Mouse (Mus musculus): ENCODE measurements around the gene Dus4l. TPM values are rescaled to one million over a fixed set of nuclear protein-coding genes. Genes with fewer than 3 reads are reported as not detected.

Dus4l gene
- total RNA-seq (2014; rRNA removed) (3.9 and 8.6 TPM in 2 replicates), polyA plus RNA-seq (2015; fragmentation: Nextera tagmentation; extraction: Ambion mirVana) (5.9 and 8.3 TPM in 2 replicates)

DNA sequence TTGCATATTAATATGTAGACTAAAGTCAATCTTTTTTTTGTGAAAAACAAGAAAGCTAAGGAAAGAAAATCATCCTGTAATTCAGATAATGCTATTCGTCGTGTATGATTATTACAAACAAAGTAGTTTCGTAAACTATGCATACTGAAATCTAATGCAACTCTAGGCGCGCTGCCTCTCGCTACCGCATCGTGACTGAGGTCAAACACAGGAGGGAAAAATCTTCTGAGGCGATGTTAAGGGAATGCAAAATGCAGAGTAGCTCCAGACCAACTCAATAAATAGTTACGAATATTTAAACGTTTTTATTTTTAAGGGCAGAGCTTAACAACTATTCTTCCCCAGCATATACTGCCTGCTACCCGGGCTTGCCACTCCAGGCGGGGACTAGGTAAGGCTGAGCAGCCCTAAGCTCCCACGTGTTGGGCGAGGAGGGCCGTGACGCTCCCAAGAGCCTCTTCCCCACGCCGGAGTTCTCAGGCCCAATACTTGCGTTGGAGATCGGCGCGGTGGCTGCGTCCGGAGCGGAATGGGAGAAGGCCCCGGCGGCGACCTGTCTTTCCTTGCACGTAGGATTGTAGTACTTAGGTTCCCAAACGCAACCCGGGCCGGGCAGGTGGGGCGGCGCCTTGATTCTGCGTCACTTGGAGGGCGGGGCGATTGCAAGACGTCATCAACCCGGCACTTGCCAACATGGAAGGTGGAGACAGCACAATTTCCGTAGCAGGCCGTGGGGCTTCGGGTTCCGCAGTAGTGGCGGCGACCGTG, at the start of gene Dus4l, which contains the start of gene Cog5:
Dus4l (minus strand) TSS at position 630 of the 768 bp plus-strand sequence.
Cog5 (plus strand) TSS at position 673 of the 768 bp plus-strand sequence.
- Histone ChIP-seq H3K27me3 (ENCODE audit: insufficient read depth, low read length) (no peaks in the 10 kb centered on the region), H3K9me3 (ENCODE audit: low read length) (no peaks in the 10 kb centered on the region), H3K4me2 (ENCODE audit: low read depth, low read length, poor library complexity, severe bottlenecking) (peak within 1 kb of the TSS; percentile 51), H3K4me3 (ENCODE audit: low read depth, low read length) (peak within 1 kb of the TSS; percentile 96), H3K36me3 (ENCODE audit: insufficient read depth, low read length) (no peaks in the 10 kb centered on the region), H3K4me1 (ENCODE audit: insufficient read depth, low read length) (no peaks in the 10 kb centered on the region), H3K27ac (ENCODE audit: low read depth, low read length) (peak within 1 kb of the TSS; percentile 65), H3K9ac (replicated peaks; ENCODE audit: low read length, poor library complexity, severe bottlenecking) (peak within 1 kb of the TSS; percentile 86)
- TF ChIP-seq CTCF (IDR thresholded peaks at IDR 0.05), result 0 out of 2 replicates have a peak, but pooled peaks have one; percentile 7
- whole genome bisulfite sequencing, result under 1% methylated on average over 47 of the region's 47 CpGs
- ATAC-seq (ENCODE audit: low FRiP score), result peak; percentile 97
- DNase-seq (ENCODE audit: low spot score), result peak; percentile 92

DNA sequence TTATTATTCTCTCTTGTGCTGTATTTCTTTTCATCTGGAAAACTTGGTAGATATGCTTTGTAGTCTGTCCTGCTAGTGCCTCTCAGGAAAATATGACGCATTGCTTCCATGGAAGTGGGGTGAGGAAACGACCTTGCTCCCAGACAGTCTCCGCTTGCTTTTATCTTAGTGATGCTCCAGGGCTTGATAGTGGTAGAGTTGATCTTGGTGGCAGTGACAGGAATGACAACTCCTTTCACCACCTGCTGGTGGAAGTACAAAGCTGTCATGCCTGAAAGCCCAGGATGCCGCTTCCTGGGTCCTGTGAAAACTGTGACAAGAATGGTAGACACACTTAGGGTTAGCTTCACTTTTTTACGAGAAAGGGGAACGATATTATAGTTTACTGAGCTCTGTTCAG, 49.3 kb upstream of the Dus4l start:
- TF ChIP-seq CTCF (IDR thresholded peaks at IDR 0.05), result peak; percentile 35
- WGBS, result 65% methylated on average over 6 of the region's 6 CpGs
- ATAC-seq (ENCODE audit: low FRiP score) (no peak), DNase-seq (ENCODE audit: low spot score) (no peak)
- Histone ChIP-seq H3K9ac (replicated peaks; ENCODE audit: low read length, poor library complexity, severe bottlenecking) (no peak overlapping the region), H3K27me3 (ENCODE audit: insufficient read depth, low read length) (no peaks in the 10 kb centered on the region), H3K4me2 (ENCODE audit: low read depth, low read length, poor library complexity, severe bottlenecking) (no peak overlapping the region), H3K36me3 (ENCODE audit: insufficient read depth, low read length) (no peaks in the 10 kb centered on the region), H3K4me1 (ENCODE audit: insufficient read depth, low read length) (no peaks in the 10 kb centered on the region), H3K9me3 (ENCODE audit: low read length) (no peaks in the 10 kb centered on the region), H3K27ac (ENCODE audit: low read depth, low read length) (no peak overlapping the region), H3K4me3 (ENCODE audit: low read depth, low read length) (no peak overlapping the region)

DNA sequence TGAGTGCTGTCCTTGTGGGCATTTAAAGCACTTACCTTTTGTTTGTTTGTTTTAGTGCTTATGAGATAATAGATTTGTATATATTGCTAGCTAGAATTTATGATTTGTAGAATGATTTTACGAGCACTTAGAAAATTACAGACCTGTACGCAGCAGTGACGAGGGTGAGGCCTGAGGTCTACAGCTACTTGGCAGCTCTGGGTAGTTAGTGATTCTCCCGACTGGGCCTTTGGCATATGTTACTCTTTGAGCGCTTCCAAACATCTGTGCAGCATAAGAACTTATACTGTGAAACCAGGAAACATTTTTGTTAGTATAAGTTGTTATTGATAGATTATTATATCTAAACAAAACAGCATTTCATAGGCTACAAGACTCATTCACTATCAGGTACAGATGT, 46.8 kb upstream of the Dus4l start:
- H3K4me1 ChIP-seq (ENCODE audit: insufficient read depth, low read length), result no peaks in the 10 kb centered on the region
- no peak overlapping the region for H3K9ac ChIP-seq (replicated peaks; ENCODE audit: low read length, poor library complexity, severe bottlenecking)
- H3K9me3 ChIP-seq (ENCODE audit: low read length), result no peaks in the 10 kb centered on the region
- H3K4me3 ChIP-seq (ENCODE audit: low read depth, low read length), result no peak overlapping the region
- H3K27ac ChIP-seq (ENCODE audit: low read depth, low read length), result no peak overlapping the region
- H3K36me3 ChIP-seq (ENCODE audit: insufficient read depth, low read length), result no peaks in the 10 kb centered on the region; the same call in 1 of the 2 replicates
- WGBS, result 84% methylated on average over 5 of the region's 5 CpGs
- DNase-seq (ENCODE audit: low spot score), result no peak
- no peaks in the 10 kb centered on the region for H3K27me3 ChIP-seq (ENCODE audit: insufficient read depth, low read length)
- ATAC-seq (ENCODE audit: low FRiP score), result no peak
- no peak for TF ChIP-seq CTCF (IDR thresholded peaks at IDR 0.05)
- H3K4me2 ChIP-seq (ENCODE audit: low read depth, low read length, poor library complexity, severe bottlenecking), result no peak overlapping the region

DNA sequence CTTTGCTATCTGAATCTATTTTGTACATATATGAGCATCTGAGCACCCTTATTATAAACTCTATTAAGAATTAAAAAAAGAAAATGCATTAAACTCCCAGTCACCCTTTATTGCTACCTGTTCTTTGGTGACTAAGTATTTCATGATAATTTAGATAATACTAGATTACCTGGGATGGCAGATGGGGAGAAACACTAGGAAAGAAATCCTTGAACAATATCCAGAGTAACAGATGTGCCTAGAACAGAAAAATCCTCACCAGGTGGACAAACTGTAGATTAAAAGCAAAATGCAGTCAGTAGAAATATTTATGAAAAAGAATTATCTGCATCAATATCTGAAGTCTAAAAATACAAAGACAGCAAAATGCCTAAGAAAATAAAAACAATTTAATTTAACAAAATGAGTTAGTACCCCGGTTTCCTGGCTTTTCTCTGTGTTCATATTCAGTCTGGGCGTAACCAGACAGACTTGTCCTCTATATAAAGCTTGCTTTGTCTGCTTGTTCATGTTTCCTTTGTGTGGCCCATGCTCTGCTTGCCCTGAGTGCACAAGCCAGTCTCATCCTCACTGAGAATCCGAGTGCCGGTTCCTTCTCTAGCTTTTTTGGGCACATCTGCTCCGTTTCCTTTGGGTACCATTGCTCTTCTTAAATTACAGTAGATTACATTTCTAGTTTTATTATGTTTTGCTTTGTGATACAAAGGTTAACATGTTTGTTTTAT, 46.2 kb upstream of the Dus4l start:
- Histone ChIP-seq H3K27me3 (ENCODE audit: insufficient read depth, low read length) (no peaks in the 10 kb centered on the region), H3K9me3 (ENCODE audit: low read length) (no peaks in the 10 kb centered on the region), H3K4me2 (ENCODE audit: low read depth, low read length, poor library complexity, severe bottlenecking) (no peak overlapping the region), H3K4me1 (ENCODE audit: insufficient read depth, low read length) (no peaks in the 10 kb centered on the region), H3K4me3 (ENCODE audit: low read depth, low read length) (no peak overlapping the region), H3K9ac (replicated peaks; ENCODE audit: low read length, poor library complexity, severe bottlenecking) (no peak overlapping the region), H3K36me3 (ENCODE audit: insufficient read depth, low read length) (no peaks in the 10 kb centered on the region; the same call in 1 of the 2 replicates), H3K27ac (ENCODE audit: low read depth, low read length) (no peak overlapping the region)
- DNase-seq (ENCODE audit: low spot score) (no peak), ATAC-seq (ENCODE audit: low FRiP score) (no peak)
- 61% methylated on average over 5 of the region's 5 CpGs for WGBS
- no peak for TF ChIP-seq CTCF (IDR thresholded peaks at IDR 0.05)

DNA sequence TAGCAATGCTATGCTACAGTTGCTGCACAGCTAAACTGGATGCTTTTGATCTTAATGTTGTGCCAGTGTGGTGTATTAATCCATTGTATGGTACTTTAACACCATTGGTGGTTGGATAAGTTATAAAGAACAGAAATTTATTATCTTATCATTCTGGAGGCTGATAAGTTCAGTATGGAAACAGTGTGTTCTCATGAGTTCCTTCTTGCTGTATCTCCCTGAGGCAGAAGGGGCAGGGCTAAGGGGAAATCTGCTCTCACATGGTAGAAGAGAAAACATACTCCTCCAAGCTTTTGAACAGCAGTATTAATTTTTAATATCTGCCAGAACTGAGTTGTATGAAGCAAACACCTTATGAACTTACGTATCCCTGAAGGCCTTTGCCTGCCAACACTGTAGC, 38.7 kb upstream of the Dus4l start:
- TF ChIP-seq CTCF (IDR thresholded peaks at IDR 0.05), result no peak
- ATAC-seq (ENCODE audit: low FRiP score) (no peak), DNase-seq (ENCODE audit: low spot score) (no peak)
- Histone ChIP-seq H3K9ac (replicated peaks; ENCODE audit: low read length, poor library complexity, severe bottlenecking) (no peak overlapping the region), H3K4me2 (ENCODE audit: low read depth, low read length, poor library complexity, severe bottlenecking) (no peak overlapping the region), H3K36me3 (ENCODE audit: insufficient read depth, low read length) (no peaks in the 10 kb centered on the region; the same call in 1 of the 2 replicates), H3K27me3 (ENCODE audit: insufficient read depth, low read length) (no peaks in the 10 kb centered on the region), H3K4me3 (ENCODE audit: low read depth, low read length) (no peak overlapping the region), H3K4me1 (ENCODE audit: insufficient read depth, low read length) (no peaks in the 10 kb centered on the region), H3K9me3 (ENCODE audit: low read length) (no peaks in the 10 kb centered on the region), H3K27ac (ENCODE audit: low read depth, low read length) (no peak overlapping the region)
- 76% methylated on average over 1 of the region's 1 CpGs for WGBS

- Histone ChIP-seq H3K4me1 (ENCODE audit: insufficient read depth, low read length) (no peaks in the 10 kb centered on the region), H3K27me3 (ENCODE audit: insufficient read depth, low read length) (no peaks in the 10 kb centered on the region), H3K9ac (replicated peaks; ENCODE audit: low read length, poor library complexity, severe bottlenecking) (no peak overlapping the region), H3K27ac (ENCODE audit: low read depth, low read length) (no peak overlapping the region), H3K9me3 (ENCODE audit: low read length) (no peaks in the 10 kb centered on the region), H3K4me2 (ENCODE audit: low read depth, low read length, poor library complexity, severe bottlenecking) (no peak overlapping the region), H3K36me3 (ENCODE audit: insufficient read depth, low read length) (no peaks in the 10 kb centered on the region), H3K4me3 (ENCODE audit: low read depth, low read length) (no peak overlapping the region)
- DNase-seq (ENCODE audit: low spot score) (no peak), ATAC-seq (ENCODE audit: low FRiP score) (no peak)
- WGBS, result 96% methylated on average over 3 of the region's 3 CpGs
- no peak for TF ChIP-seq CTCF (IDR thresholded peaks at IDR 0.05)
Observed at GRCm38 (mm10) chr12:31686679-31687078, 32.1 kb upstream of the Dus4l start.
